Mouse (Mus musculus) stomach, embryonic 14.5 days (tissue): ENCODE results near the gene Astl. TPM values are rescaled to one million over a fixed set of nuclear protein-coding genes. Genes with fewer than 3 reads are reported as not detected.

Experiments used
- ATAC-seq: fragments of 200-750 bp; cut with Nextera tagmentation; 2 replicates; pipeline ENCODE4 v1.8.0; 2017; ENCODE audit warnings: low read depth, moderate TSS enrichment; ENCODE audit not compliant: insufficient number of reproducible peaks, insufficient read depth, low FRiP score
- H3K27ac ChIP-seq: fragments of 300-500 bp; sonication (generic); 2 replicates; pipeline ENCODE4 v1.5.1; 2014; ENCODE audit warnings: mild to moderate bottlenecking, low read length, moderate library complexity, mixed read lengths
- H3K27me3 ChIP-seq: fragments of 300-500 bp; sonication (generic); 2 replicates; pipeline ENCODE4 v1.6.1; 2014; ENCODE audit warnings: low read length, control low read depth, mixed read lengths; ENCODE audit not compliant: control insufficient read depth, insufficient read depth
- H3K36me3 ChIP-seq: fragments of 300-500 bp; sonication (generic); 2 replicates; pipeline ENCODE4 v1.6.1; 2014; ENCODE audit warnings: mild to moderate bottlenecking, control low read depth, low read length, moderate library complexity, mixed read lengths; ENCODE audit not compliant: control insufficient read depth, insufficient read depth
- H3K4me1 ChIP-seq: fragments of 300-500 bp; sonication (generic); 2 replicates; pipeline ENCODE4 v1.6.1; 2014; ENCODE audit warnings: low read length, control low read depth, mixed read lengths; ENCODE audit not compliant: control insufficient read depth, insufficient read depth
- H3K4me2 ChIP-seq: fragments of 300-500 bp; sonication (generic); replicated peaks from 2 replicates; pipeline ENCODE4 v1.6.1; 2014; ENCODE audit warnings: low read depth, low read length, control low read depth
- H3K4me3 ChIP-seq: fragments of 300-500 bp; sonication (generic); 2 replicates; pipeline ENCODE4 v1.5.1; 2014; ENCODE audit warnings: low read depth, low read length, control low read depth
- H3K9ac ChIP-seq: fragments of 300-500 bp; sonication (generic); replicated peaks from 2 replicates; pipeline ENCODE4 v1.6.1; 2014; ENCODE audit warnings: low read depth, mild to moderate bottlenecking, control low read depth, low read length, moderate library complexity, mixed read lengths
- H3K9me3 ChIP-seq: fragments of 300-500 bp; sonication (generic); 2 replicates; pipeline ENCODE4 v1.6.1; 2016; ENCODE audit warnings: low read depth, low read length, control low read depth; ENCODE audit not compliant: control insufficient read depth
- WGBS: fragments of 180-500 bp; shearing (Covaris S2); extraction: QIAGEN DNeasy Blood & Tissue Kit; methylation state at CpG from one replicate; pipeline ENCODE4 v1.1.7; 2014; 5-methylcytosine and 5-hydroxymethylcytosine counted together
- polyA plus RNA-seq: library from polyadenylated mRNA; unstranded; fragments of >200 nt; fragmentation: Nextera tagmentation; extraction: Ambion mirVana; gene quantifications from 2 replicates; pipeline ENCODE4 v1.2.1, GENCODE M21; 2014

The Astl gene
- polyA plus RNA-seq, 1 experiment from 2014 or later: not detected

DNA sequence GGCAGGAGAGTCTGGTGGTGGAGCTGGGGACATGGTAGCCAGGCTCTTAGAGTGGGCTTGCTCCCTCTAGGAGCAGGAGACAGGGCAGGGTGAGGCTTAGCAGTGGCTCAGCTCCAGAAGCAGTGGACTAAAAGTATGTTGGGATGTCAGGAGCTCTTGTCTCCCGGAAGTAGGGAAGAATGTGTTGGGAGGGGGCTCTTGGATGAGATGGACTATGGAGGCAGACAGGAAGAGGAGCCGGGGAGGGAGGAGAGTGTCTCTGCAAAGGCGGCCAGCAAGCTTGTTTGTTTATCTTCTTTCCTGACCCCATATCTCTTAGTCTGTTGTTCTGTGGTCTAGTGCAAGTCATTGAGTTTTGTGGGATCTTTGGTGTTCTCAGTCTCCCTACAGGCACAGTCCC is 36.6 kb downstream of the Astl start:
- peaks cover 21% of the 10 kb centered on the region for H3K4me1 ChIP-seq
- no peaks in the 10 kb centered on the region for H3K27me3 ChIP-seq
- no peak overlapping the region for H3K27ac ChIP-seq
- 33% methylated on average over 3 of the region's 3 CpGs for WGBS
- no peak overlapping the region for H3K9ac ChIP-seq
- H3K4me2 ChIP-seq: no peak overlapping the region
- H3K4me3 ChIP-seq: no peak overlapping the region
- H3K9me3 ChIP-seq: no peaks in the 10 kb centered on the region
- no peaks in the 10 kb centered on the region for H3K36me3 ChIP-seq
- no peak for ATAC-seq

DNA sequence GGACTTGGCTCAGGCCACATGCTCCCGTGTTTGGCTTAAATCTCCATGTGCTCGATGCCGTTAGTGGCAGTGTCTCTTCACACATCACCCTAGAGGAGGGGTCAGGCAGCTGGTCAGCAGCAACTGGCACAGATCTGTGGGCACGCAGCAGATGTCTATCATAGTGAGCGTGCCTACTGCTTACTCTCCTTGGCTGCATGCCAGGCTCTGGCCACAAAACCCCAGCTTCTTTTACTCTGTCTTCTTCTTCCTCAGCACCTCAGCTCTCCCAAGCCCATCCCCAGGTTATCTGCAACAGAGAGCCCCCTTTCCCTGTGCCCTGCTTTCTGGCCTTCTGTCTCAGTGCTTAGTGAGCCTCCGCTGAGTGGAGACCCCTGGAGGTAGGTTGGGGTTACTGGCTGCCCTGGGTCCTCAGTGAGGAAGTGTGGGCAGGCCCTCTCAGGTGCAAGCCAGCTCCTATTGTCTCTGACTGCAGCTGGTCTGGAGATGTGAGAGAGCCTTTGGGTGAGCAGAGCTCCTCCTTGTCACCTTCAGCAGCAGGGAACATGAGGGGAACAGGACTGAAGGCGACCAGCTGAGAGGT is 37.4 kb downstream of the Astl start:
- Histone ChIP-seq H3K9ac (no peak overlapping the region), H3K27ac (no peak overlapping the region), H3K9me3 (no peaks in the 10 kb centered on the region), H3K4me2 (no peak overlapping the region), H3K4me3 (no peak overlapping the region), H3K27me3 (no peaks in the 10 kb centered on the region), H3K36me3 (no peaks in the 10 kb centered on the region), H3K4me1 (peaks cover 16% of the 10 kb centered on the region; the same call in 1 of the 2 replicates)
- 55% methylated on average over 7 of the region's 7 CpGs for WGBS
- ATAC-seq: no peak

DNA sequence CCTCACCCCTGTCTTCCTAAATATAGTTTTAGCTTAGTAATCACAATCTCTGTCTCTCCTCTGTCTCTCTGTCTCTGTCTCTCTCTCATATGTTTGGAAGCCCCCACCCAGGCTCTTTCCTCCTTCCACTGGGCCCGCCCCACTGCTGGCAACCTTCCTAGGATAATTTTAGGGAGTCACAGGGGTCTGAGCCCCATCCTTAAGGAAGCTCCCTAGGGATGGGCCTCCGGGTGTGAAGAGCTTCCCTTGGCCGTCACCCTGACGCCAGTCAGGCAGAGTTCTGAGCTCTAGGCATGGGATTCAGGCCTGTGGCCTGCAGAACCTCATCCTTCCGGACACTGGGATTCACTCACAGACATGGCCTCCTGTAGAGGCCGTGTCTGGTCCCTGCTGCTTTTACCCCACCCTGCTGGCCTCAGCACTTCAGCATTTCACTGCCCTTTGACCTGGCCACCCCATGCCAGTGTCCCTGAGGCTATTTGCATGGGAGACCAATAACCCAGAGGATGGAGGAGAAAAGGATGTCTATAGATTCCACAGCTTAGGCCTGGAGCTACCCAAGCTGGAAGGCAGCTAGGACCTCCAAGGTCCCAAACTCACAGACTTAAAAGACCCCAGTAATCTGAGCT is 38.1 kb downstream of the Astl start:
- Histone ChIP-seq H3K4me1 (peaks cover 9% of the 10 kb centered on the region; the same call in 1 of the 2 replicates), H3K4me3 (no peak overlapping the region), H3K9ac (no peak overlapping the region), H3K27ac (no peak overlapping the region), H3K27me3 (no peaks in the 10 kb centered on the region), H3K36me3 (no peaks in the 10 kb centered on the region), H3K4me2 (no peak overlapping the region), H3K9me3 (no peaks in the 10 kb centered on the region)
- ATAC-seq: no peak
- WGBS: 81% methylated on average over 6 of the region's 6 CpGs

DNA sequence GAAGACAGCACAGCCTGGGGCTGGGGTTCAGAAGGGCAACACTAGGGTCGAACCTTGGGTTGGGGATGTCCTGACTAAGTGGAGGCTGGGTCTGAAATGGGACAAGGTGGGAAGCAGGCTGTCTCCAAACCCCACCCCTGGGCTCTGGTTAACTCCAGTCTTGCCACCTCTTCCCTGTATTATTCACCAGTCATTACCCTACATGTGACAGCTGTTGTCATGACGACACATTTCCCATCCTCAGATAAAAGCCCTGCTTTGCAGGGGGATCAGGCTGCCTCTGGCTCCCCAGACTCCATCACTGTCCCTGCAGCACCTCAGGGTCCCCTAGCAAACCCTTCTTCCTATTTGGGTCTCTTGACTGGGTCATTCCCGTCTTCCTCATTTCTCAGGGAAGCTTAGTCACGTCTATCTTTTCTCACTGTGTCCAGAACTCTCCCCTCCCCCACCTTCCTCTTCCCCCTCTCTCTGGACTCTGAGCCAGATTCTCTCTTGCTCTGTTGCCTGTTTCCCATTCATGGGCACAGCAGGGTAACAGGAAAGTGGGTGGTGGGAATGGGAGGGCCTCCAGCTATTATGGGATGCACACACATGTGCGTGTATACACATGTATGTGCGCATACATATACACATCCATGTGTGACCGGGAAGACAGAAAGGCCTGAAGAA is 39.6 kb downstream of the Astl start:
- peaks cover 4% of the 10 kb centered on the region; the same call in 1 of the 2 replicates for H3K4me1 ChIP-seq
- ATAC-seq: no peak
- no peaks in the 10 kb centered on the region for H3K36me3 ChIP-seq
- 65% methylated on average over 7 of the region's 7 CpGs for WGBS
- H3K27me3 ChIP-seq: no peaks in the 10 kb centered on the region
- H3K4me3 ChIP-seq: no peak overlapping the region
- H3K9me3 ChIP-seq: no peaks in the 10 kb centered on the region
- H3K9ac ChIP-seq: no peak overlapping the region
- H3K27ac ChIP-seq: no peak overlapping the region
- H3K4me2 ChIP-seq: no peak overlapping the region

DNA sequence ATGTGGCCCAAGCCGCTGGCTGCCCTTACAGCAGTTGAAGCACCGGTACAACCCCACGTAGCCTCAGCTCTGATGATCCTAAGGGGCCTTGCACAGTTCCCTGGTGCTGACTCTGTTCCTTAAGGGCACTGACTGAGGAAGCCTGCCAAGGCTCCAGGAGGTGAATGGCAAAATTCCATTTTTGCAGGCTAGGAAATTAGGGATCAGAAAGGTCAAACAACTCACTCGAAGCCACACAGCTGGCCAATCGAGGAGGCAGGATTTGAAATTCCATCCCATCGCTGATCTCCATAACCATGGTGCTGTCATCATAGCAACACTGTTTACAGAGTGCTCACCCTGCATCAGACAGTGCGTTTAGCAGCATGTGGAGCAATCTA is 40.2 kb downstream of the Astl start:
- no peak overlapping the region for H3K4me2 ChIP-seq
- H3K9ac ChIP-seq: no peak overlapping the region
- ATAC-seq: no peak
- WGBS: 49% methylated on average over 7 of the region's 7 CpGs
- H3K27me3 ChIP-seq: no peaks in the 10 kb centered on the region
- no peaks in the 10 kb centered on the region for H3K9me3 ChIP-seq
- H3K27ac ChIP-seq: no peak overlapping the region
- peaks cover 4% of the 10 kb centered on the region; the same call in 1 of the 2 replicates for H3K4me1 ChIP-seq
- H3K4me3 ChIP-seq: no peak overlapping the region
- no peaks in the 10 kb centered on the region for H3K36me3 ChIP-seq

DNA sequence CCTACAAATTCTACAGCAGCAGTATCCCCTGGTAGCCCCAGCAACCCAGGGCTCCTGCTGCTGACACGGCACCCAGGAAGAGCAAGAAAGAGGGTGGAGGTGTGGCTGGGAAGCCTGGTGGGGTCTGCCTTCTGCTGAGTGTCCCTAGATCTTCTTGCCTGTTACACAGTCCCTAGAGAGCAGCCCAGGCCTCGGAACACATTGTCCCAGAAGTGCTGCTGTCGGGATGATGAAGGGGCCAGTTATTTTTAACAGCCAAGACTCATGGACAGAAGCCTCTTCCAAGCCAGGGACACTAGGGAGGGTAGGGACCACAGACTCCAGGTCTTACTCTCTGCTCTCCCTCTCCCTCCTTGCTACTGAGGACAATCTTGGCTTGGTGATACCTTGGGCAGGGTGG is 40.8 kb downstream of the Astl start:
- Histone ChIP-seq H3K9ac (no peak overlapping the region), H3K36me3 (no peaks in the 10 kb centered on the region), H3K9me3 (no peaks in the 10 kb centered on the region), H3K27me3 (no peaks in the 10 kb centered on the region), H3K27ac (no peak overlapping the region), H3K4me3 (no peak overlapping the region), H3K4me2 (no peak overlapping the region), H3K4me1 (peaks cover 4% of the 10 kb centered on the region; the same call in 1 of the 2 replicates)
- ATAC-seq: no peak
- WGBS: 68% methylated on average over 3 of the region's 3 CpGs

DNA sequence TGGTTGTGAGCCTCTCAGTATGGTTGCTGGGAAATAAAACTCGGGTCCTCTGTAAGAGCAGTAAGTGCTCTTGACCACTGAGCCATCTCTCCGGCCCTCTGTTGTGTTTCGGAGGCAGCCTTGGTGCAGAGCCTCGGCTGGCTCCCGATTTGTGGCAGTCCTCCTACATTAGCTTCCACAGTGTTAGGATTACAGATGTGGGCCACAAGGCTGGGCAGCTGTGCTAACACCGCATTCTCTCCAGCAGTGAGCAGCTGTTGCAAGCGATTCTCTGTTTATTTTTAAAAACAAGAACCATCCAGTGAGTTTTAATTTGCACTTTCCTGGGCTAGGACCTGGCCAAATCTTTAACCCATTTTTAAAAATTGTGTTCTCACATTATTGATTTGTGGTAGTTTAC is 45.4 kb downstream of the Astl start:
- no peak for ATAC-seq
- no peaks in the 10 kb centered on the region for H3K36me3 ChIP-seq
- no peaks in the 10 kb centered on the region for H3K9me3 ChIP-seq
- H3K4me3 ChIP-seq: no peak overlapping the region
- 54% methylated on average over 7 of the region's 7 CpGs for WGBS
- no peaks in the 10 kb centered on the region for H3K4me1 ChIP-seq
- H3K27ac ChIP-seq: no peak overlapping the region
- H3K27me3 ChIP-seq: no peaks in the 10 kb centered on the region
- H3K4me2 ChIP-seq: no peak overlapping the region
- no peak overlapping the region for H3K9ac ChIP-seq

DNA sequence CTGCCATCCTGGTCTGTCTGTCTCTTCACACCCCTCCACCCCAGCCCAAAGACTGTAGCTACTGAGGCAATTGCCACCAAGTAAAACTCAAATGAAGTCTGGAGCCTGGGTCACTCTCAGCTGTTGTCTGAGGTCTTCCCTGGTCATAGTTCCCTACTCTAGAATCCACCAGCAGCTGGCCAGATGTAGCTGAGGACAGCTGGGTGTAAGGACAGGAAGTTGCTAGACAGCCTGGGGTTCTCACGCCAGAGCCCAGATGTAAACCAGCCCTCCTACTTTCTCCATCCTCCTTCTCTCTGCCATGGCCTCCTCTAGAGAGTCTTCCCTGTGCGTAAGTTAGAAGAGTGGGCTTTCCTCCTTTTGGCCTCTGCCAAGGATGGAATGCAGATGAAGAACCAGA is 49.1 kb downstream of the Astl start:
- Histone ChIP-seq H3K36me3 (no peaks in the 10 kb centered on the region), H3K4me2 (no peak overlapping the region), H3K4me3 (no peak overlapping the region), H3K27ac (no peak overlapping the region), H3K27me3 (no peaks in the 10 kb centered on the region), H3K9me3 (no peaks in the 10 kb centered on the region), H3K9ac (no peak overlapping the region), H3K4me1 (no peaks in the 10 kb centered on the region)
- no peak for ATAC-seq
- WGBS: 57% methylated on average over 2 of the region's 2 CpGs
